Mouse (Mus musculus) sigmoid colon, adult 10 weeks (tissue): Measurements from ENCODE around the gene Dcp1b. TPM values are rescaled to one million over a fixed set of nuclear protein-coding genes. Genes with fewer than 3 reads are reported as not detected.

Source experiments
- polyA plus RNA-seq: library from polyadenylated mRNA; stranded (reverse); fragments of 350-450 nt; fragmentation: Illumina TruSeq; extraction: RNeasy Lipid Tissue Mini Kit (QIAGEN cat#74804); gene quantifications from one replicate; pipeline ENCODE4 v1.2.3, GENCODE M21; 2014; ENCODE audit warnings: low read depth, low replicate concordance

Gene Dcp1b
- 11.5 TPM for polyA plus RNA-seq

GRCm38 (mm10) chr6:119175078-119175853 lies at the start of gene Dcp1b:
Gene Dcp1b (plus strand): TSS chr6:119175253.

DNA sequence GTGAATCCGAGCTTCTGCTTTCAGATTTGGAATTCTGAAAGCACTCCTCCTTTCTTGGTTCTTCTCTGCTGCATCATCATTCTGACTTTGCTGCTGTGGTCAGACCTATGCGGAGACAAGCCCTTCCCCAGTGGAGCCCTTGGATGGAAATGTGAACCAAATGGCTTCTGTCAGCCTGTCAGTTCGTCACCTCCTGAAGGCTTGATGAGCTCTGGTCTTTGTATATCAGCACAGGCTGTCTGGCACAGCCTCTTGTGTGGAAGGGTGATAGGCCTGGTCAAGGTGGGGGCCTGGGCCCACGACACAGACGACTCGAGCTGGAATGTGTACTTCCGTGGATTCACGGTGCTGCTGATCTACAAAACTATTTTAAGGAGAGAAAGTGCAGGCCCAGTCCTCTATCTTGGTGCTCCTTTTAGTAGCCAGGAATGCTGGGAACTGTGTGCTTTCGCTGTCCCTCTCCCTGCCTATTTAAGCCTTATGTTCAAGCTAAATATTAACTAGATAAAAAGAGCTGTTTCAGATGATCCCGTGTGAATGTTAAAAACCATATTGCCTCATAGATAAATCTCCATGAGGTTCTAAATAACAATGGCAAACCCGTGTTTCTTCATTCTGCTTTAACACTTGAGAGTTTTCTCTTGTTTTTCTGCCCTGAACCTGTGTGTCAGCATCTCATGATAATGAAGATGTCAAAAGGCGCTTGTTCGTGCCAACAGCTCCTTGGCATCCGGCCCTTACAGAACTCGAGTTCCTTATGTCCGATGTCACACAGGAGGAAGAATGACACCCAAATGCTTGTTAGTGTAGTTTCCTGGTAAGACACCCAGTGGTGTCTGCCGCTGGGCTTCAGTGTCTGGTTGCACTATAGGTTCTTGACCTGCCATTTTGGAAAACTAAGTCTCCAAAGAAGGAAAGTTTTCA lies 21.6 kb downstream of the Dcp1b start, which contains the start of gene Cacna1c:
TSS of gene Cacna1c (minus strand) at position 37 of the 924 bp plus-strand sequence.

GRCm38 (mm10) chr6:119236241-119236640 lies 61.2 kb downstream of the Dcp1b start, which contains the start of gene Cacna2d4:
Gene Cacna2d4 (plus strand): TSS chr6:119236526.

Other genes starting within 250 kb of the Dcp1b start
- gene Cacna1c, start 21.2 kb downstream of the Dcp1b start, polyA plus RNA-seq, result 5.8 TPM
- 0.06 TPM for gene Cacna2d4, start 61.3 kb downstream of the Dcp1b start, polyA plus RNA-seq
- not detected for gene Lrtm2, start 155.5 kb downstream of the Dcp1b start, polyA plus RNA-seq
- 116 TPM for gene Adipor2, start 242.5 kb downstream of the Dcp1b start, polyA plus RNA-seq